Mouse (Mus musculus): ENCODE measurements around the gene H2afv. TPM values are rescaled to one million over a fixed set of nuclear protein-coding genes. Genes with fewer than 3 reads are reported as not detected.

Gene H2afv
- polyA plus RNA-seq, 1 experiment from 2014 or later: 540 TPM

DNA sequence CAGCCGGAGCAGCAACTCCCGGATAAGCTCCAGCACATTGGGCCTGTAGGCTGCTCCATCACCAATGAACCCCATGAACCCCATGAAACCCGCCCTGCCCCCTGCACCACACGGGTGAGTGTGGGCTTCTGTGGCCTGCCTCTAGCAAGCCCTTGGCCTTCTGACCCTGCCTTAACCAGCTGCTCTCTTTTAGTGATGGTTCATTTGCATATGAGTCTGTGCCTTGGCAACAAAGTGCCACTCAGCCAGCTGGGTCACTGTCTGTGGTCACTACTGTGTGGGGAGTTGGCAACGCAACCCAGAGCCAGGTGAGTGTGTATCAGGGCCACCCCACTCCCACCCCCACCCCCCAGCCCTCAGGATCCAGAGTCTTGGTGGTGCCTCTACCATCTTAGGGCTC is 48.7 kb downstream of the H2afv start:
- H3K27ac ChIP-seq: no peak overlapping the region
- no peak overlapping the region for H3K4me3 ChIP-seq
- no peak overlapping the region for H3K9ac ChIP-seq
- no peak for ATAC-seq (ENCODE audit: borderline replicate concordance, extremely low read depth, low FRiP score, low TSS enrichment)
- no peak overlapping the region for H3K4me2 ChIP-seq
- no peaks in the 10 kb centered on the region for H3K9me3 ChIP-seq
- WGBS: 85% methylated on average over 5 of the region's 5 CpGs
- H3K36me3 ChIP-seq: peaks cover 50% of the 10 kb centered on the region
- no peaks in the 10 kb centered on the region for H3K27me3 ChIP-seq
- H3K4me1 ChIP-seq: peaks cover 8% of the 10 kb centered on the region

DNA sequence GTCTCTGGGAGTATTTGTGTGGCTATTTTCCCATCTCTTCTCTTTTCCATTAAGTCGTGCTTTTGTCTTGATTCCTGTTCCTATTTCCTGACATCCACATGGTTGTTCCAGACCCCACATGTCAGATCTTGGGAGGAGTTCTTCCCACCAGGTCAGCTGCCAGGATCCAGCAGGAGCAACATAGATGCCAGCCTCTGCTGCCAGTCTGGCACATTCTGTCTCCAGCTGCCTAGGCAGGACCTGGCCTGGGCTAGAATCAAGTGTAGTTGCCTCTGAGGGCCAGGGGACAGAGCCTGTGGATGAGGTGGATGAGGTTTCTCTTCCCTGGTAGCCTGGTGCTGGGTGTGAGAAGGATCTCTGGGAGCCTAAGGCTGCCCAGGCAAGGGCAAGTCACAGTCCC is 50.4 kb downstream of the H2afv start:
- Histone ChIP-seq H3K27me3 (no peaks in the 10 kb centered on the region), H3K4me1 (peaks cover 18% of the 10 kb centered on the region), H3K4me2 (no peak overlapping the region), H3K27ac (peak overlapping the region; percentile 58), H3K9me3 (no peaks in the 10 kb centered on the region), H3K9ac (no peak overlapping the region), H3K36me3 (peaks cover 35% of the 10 kb centered on the region), H3K4me3 (no peak overlapping the region)
- ATAC-seq (ENCODE audit: borderline replicate concordance, extremely low read depth, low FRiP score, low TSS enrichment): no peak
- 50% methylated on average over 1 of the region's 1 CpGs for WGBS

DNA sequence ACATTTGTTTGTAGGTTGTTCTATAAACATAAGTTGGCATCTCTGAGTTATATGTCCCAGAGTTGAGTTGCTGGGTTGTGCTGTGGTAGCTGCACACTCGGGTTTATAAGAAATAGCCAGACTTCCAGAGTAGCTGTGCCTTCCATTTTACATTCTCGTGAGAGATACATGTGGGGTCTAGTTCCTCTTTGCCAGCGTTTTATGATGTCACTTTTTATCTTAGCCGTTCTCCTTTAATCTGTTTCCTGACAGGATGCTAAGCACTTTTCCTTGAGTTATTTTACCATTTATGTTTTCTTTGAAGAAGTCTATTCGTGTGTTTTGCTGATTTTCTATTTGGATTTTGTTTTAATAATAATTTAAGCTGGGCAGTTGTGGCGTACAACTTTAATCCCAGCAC is 51.4 kb downstream of the H2afv start:
- H3K4me3 ChIP-seq: no peak overlapping the region

DNA sequence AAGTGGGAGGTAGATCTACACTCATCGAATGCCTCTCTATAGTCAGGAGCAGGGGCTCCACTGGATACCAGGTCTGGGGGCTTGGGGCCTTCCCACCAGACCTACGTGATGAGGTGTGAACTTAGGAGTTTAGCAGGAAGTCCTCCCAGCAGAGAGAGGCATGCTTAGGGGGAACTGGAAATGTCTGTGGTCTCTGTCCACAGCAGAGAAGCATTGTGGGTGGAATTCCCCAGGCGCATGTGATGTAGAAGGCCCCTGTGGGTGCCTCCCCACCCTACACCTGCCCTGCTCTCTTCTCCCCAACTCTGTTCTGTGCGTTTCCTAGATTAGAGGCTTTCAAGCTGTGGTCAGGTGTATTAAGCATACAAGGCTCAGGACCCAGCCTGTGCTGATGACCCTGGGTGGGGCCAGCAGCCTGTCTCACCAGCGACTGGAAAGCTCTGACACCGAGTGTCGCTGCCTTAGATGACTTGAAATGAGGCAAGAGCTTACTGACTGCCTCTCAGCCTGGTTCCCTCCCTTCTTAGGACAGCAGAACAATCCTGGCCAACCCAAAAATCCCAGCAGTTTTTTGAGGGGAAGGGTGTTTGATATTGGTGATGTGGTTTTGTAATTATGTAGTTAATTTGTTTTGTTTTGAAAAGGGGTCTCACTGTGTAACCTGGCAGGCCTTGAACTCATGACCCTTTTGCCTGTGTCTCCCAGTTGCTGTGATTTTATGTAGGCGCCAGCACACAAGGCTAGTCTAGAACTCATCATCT is 52.5 kb downstream of the H2afv start:
- Histone ChIP-seq H3K4me1 (peaks cover 18% of the 10 kb centered on the region), H3K27ac (no peak overlapping the region), H3K27me3 (no peaks in the 10 kb centered on the region), H3K4me2 (no peak overlapping the region; the same call in 1 of the 2 replicates), H3K36me3 (peaks cover 13% of the 10 kb centered on the region), H3K4me3 (no peak overlapping the region), H3K9me3 (no peaks in the 10 kb centered on the region), H3K9ac (no peak overlapping the region)
- 79% methylated on average over 8 of the region's 8 CpGs for WGBS
- ATAC-seq (ENCODE audit: borderline replicate concordance, extremely low read depth, low FRiP score, low TSS enrichment): no peak

More for the DNA sequence above, 51.4 kb downstream of the H2afv start:
- H3K4me1 ChIP-seq: peaks cover 18% of the 10 kb centered on the region
- peaks cover 25% of the 10 kb centered on the region for H3K36me3 ChIP-seq
- H3K27ac ChIP-seq: no peak overlapping the region; the same call in 1 of the 2 replicates
- H3K27me3 ChIP-seq: no peaks in the 10 kb centered on the region
- no peak overlapping the region for H3K9ac ChIP-seq
- no peak overlapping the region for H3K4me2 ChIP-seq
- no peak for ATAC-seq (ENCODE audit: borderline replicate concordance, extremely low read depth, low FRiP score, low TSS enrichment)
- H3K9me3 ChIP-seq: no peaks in the 10 kb centered on the region
- 73% methylated on average over 6 of the region's 6 CpGs for WGBS

DNA sequence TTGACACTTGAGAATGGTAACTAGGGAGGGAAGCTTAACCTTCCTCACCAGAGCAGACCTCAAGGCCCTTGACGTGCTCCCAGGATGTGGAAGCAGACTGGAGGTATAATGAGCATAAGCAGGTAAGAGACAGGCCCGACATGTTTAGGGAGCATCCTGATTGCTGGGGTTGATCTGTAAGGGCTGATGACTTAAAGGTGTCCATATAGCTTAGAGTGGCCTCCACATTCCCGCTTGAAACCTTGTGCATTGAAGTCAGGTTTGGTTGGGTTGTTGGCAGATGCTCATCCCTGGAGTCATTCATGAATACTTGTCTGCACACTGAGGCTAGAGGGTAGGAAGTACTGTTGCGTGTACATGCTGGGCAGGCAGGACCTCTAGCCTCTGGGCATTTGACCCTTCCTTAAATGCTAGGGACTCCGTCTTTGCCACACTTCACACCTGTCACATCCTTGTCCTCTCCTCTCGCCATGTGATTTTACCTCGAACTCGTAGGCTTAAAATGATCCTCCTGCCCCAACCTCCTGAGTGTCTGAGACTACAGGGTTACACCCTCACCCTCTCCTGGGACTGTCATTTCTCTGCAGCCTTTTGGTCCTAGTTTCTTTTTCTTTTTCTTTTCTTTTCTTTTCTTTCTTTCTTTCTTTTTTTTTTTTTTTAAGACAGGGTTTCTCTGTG is 53.7 kb downstream of the H2afv start:
- Histone ChIP-seq H3K9me3 (no peaks in the 10 kb centered on the region), H3K27ac (no peak overlapping the region), H3K4me2 (peak overlapping the region; percentile 90), H3K27me3 (no peaks in the 10 kb centered on the region), H3K36me3 (peaks cover 3% of the 10 kb centered on the region; the same call in 1 of the 2 replicates), H3K4me1 (peaks cover 18% of the 10 kb centered on the region), H3K4me3 (peak overlapping the region; percentile 86), H3K9ac (peak overlapping the region; percentile 91)
- 74% methylated on average over 8 of the region's 8 CpGs for WGBS
- no peak for ATAC-seq (ENCODE audit: borderline replicate concordance, extremely low read depth, low FRiP score, low TSS enrichment)

DNA sequence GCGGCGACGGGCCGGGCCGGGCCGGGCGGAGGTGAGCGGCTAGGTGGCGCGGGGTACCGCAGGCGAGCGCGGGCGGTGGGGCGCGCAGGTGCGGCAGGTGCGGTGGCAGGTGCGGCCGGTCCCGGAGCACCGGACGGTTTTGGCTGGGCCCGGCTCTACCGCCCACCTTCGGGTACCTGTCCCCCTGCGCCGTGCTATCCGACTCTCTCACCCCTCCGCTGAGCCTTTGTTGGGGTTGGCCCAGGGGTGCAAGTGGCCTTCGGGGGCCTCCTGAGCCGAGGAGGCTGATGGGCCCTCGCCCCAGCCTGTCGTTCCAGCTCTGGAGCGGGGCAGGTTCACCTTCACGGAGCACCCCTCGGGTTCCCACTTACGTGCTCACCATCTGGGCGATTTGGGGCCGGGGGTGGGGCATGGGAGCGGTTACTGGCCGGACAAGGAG is 54.7 kb downstream of the H2afv start:
- no peaks in the 10 kb centered on the region for H3K27me3 ChIP-seq
- peaks cover 18% of the 10 kb centered on the region for H3K4me1 ChIP-seq
- H3K9ac ChIP-seq: peak overlapping the region; percentile 91
- 1% methylated on average over 33 of the region's 43 CpGs for WGBS
- H3K9me3 ChIP-seq: no peaks in the 10 kb centered on the region
- peak overlapping the region; percentile 86 for H3K4me3 ChIP-seq
- H3K27ac ChIP-seq: peak overlapping the region; percentile 99; the same call in 1 of the 2 replicates
- peak overlapping the region; percentile 90 for H3K4me2 ChIP-seq
- H3K36me3 ChIP-seq: peaks cover 3% of the 10 kb centered on the region; the same call in 1 of the 2 replicates
- peak; percentile 11 for ATAC-seq (ENCODE audit: borderline replicate concordance, extremely low read depth, low FRiP score, low TSS enrichment)

DNA sequence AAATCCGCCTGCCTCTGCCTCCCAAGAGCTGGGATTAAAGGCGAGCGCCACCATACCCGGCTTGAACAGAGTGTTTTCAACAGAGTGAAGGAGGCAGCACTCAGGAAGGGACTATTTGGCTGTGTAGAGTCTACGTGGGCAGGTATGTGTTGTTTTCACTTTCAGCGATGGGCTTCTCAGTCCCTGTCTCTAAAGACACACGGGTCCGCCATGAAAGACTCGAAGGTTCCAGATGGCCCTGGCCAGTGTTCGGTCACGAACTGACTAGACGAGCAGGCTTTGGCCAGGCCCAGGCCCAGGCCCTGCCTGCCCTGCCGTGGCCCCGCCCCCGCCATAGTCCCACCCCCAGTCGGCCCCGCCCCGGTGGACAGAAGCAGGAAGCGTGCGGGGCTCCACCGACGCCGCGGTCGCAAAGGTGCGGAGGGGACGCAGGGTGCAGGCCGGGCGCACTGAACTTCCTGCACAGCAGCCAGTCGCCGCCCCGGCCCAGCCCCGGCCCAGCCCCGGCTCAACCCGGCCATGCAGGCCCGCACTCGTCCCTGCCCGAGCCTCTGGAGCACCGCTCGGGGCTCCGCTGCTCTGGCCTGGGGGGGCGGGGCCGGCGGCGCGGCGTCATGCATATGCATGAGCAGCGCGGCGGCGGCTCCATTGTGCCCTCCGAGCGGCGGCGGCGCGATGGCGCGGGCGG is 55.4 kb downstream of the H2afv start, which contains the start of gene Zmiz2:
Gene Zmiz2, plus strand, starts transcription at position 349 of the 688 bp plus-strand sequence.
- WGBS: 7% methylated on average over 37 of the region's 60 CpGs
- H3K27me3 ChIP-seq: no peaks in the 10 kb centered on the region
- peak; percentile 99 for ATAC-seq (ENCODE audit: borderline replicate concordance, extremely low read depth, low FRiP score, low TSS enrichment)

DNA sequence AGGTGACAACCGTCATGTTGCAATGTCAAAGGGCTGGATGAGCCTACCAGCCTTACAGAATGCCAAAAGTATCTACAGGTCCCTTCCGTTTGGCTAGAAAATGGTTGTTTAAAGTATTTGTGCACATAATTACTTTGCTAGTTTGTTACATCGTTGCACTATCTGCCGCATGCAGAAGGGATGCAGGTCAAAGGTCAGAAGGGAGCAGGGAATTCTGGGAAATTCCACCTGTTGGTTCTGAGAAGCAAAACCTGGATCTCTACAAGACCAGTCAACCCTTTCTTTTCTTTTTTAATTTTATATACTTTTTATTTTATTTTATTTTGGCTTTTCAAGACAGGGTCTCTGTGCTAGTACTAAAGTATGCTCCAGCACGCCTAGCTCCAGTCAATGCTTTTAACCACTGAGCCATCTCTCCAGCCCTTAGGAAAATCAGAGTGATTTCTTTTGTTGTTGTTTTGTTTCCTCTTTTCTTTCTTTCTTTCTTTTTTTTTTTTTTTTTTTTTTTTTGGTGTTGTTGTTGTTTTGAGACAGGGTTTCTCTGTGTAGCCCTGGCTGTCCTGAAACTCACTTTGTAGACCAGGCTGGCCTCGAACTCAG is 56.0 kb downstream of the H2afv start:
- H3K4me3 ChIP-seq: peak overlapping the region; percentile 86; the same call in 1 of the 2 replicates
- H3K27me3 ChIP-seq: no peaks in the 10 kb centered on the region
- H3K36me3 ChIP-seq: peaks cover 3% of the 10 kb centered on the region; the same call in 1 of the 2 replicates
- ATAC-seq (ENCODE audit: borderline replicate concordance, extremely low read depth, low FRiP score, low TSS enrichment): no peak
- 0 out of 2 replicates have a peak overlapping the region, but pooled peaks have one; percentile 91 for H3K9ac ChIP-seq
- peak overlapping the region; percentile 99; the same call in 1 of the 2 replicates for H3K27ac ChIP-seq
- no peaks in the 10 kb centered on the region for H3K9me3 ChIP-seq
- H3K4me2 ChIP-seq: peak overlapping the region; percentile 90
- 88% methylated on average over 6 of the region's 6 CpGs for WGBS
- peaks cover 18% of the 10 kb centered on the region for H3K4me1 ChIP-seq

More for the DNA sequence above, 55.4 kb downstream of the H2afv start, which contains the start of gene Zmiz2:
- Histone ChIP-seq H3K4me2 (peak within 1 kb of the TSS; percentile 90), H3K4me3 (peak within 1 kb of the TSS; percentile 86), H3K9me3 (no peaks in the 10 kb centered on the region), H3K36me3 (peaks cover 3% of the 10 kb centered on the region; the same call in 1 of the 2 replicates), H3K9ac (peak within 1 kb of the TSS; percentile 91), H3K4me1 (peaks cover 18% of the 10 kb centered on the region), H3K27ac (peak within 1 kb of the TSS; percentile 99)

DNA sequence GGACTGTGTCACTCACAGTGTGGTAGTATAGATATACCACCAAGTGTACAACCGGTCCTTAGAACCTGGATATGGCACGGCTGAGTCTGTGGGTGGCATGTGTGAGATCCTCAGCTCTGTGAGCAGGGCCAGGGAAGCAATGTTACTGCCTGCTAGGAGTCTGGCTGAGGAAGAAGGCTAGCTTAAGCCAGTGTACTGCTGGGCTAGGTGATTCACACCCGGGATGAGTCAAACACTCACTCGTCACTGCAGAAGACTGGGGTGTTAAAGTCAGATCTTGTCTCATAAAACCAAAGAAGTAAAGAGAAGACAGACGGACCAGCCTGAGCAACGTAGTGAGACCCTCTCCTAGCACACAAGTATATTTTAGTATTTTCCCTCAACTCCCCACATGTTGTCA is 63.3 kb downstream of the H2afv start:
- no peaks in the 10 kb centered on the region for H3K27me3 ChIP-seq
- no peaks in the 10 kb centered on the region for H3K9me3 ChIP-seq
- 73% methylated on average over 6 of the region's 6 CpGs for WGBS
- H3K9ac ChIP-seq: no peak overlapping the region
- no peaks in the 10 kb centered on the region for H3K36me3 ChIP-seq
- H3K4me3 ChIP-seq: no peak overlapping the region
- H3K4me1 ChIP-seq: no peaks in the 10 kb centered on the region
- H3K27ac ChIP-seq: no peak overlapping the region
- no peak for ATAC-seq (ENCODE audit: borderline replicate concordance, extremely low read depth, low FRiP score, low TSS enrichment)
- no peak overlapping the region for H3K4me2 ChIP-seq

Data from lung, embryonic 15.5 days (tissue).